Mouse (Mus musculus) 3T3-L1 (cell line): Measurements from ENCODE around the gene Cdhr3.

ENCODE experiments used
- DNase-seq: peaks from one replicate; pipeline ENCODE4 v3.0.0-alpha.2; 2015; ENCODE audit warnings: low read depth, low spot score

Gene Cdhr3

DNA sequence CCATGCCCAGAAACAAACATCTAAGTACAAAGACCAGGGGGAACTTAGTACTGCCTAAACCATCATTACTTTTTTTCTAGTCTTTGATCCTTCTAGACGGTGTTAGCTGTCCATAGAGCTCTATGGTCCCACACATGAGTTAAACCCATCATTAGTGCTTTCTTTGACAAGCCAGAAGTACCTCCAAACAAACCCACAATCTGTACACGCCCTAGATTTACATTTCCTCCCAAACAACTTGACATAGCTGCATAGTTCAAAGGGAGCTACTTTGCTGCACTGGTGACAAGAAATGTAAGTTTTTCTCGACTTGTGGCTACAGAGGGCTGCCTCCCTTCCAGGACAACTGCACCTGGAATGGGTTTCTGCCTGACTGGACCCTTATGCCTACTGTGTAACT lies 16.4 kb downstream of the Cdhr3 start:
- DNase-seq, result no peak

- DNase-seq, result no peak
These were observed 20.6 kb downstream of the Cdhr3 start for GRCm38 (mm10) chr12:33071901-33072672.

DNA sequence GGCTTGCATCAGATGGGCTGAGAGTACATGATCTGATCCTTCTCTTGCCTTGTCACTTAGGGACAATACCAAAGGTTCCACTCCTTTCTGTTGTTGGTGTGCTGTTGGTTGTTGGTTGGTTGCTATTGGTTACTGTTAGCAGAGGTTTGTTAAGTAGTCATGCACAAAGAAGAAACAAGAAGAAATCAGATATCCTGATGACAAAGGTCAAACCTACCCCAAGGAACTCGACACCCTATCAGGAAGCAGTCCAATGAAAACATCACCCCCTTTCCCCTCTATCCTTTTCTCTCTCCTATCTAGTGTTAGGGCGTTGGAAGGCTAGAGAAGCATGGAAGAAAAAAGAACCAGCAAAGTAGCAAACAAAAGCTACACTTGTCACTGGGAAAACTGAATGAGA lies 23.7 kb downstream of the Cdhr3 start:
- DNase-seq, result no peak

GRCm38 (mm10) chr12:33066355-33066754 lies 26.3 kb downstream of the Cdhr3 start:
- DNase-seq, result peak; percentile 13

- no peak for DNase-seq
These were observed 27.5 kb downstream of the Cdhr3 start for GRCm38 (mm10) chr12:33065162-33065561.

DNA sequence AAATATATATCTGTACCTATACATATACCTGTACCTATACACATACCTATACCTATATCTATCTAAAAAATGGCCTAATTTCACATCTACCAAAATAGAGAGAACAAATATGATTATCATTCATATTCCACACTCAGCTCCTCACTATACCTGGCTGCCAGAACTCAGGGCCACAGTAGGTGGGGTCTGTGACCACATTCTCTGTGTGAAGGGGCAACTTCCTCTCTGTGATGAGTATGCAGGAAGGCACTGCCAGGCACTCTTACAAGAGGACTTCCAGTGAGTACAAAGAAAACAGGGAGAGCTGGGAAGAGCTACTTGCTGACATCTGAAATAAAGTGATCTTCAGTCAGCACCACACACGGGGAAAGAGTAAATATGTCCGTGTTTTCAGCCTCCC lies 28.4 kb downstream of the Cdhr3 start:
- DNase-seq, result no peak

DNA sequence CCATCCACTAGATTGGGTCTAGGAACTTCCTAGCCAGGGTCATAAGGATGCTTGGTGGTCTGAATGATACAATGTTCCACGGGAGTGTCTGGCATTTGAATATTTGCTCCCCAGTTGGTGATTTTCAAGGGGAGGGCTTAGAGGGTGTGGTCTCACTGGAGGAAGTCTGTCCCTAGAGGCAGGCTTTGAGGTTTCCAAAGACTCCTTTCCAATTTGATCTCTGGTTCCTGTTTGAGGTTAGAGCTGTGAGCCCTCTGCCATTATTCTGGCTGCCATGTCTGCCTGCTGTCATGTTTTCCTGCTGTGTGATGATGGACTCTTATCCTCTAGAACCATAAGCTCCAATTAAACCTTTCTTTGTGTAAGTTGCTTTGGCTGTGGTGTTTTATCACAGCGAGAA lies 29.4 kb downstream of the Cdhr3 start:
- no peak for DNase-seq

GRCm38 (mm10) chr12:33062379-33062778 lies 30.3 kb downstream of the Cdhr3 start:
- DNase-seq, result peak; percentile 58

DNA sequence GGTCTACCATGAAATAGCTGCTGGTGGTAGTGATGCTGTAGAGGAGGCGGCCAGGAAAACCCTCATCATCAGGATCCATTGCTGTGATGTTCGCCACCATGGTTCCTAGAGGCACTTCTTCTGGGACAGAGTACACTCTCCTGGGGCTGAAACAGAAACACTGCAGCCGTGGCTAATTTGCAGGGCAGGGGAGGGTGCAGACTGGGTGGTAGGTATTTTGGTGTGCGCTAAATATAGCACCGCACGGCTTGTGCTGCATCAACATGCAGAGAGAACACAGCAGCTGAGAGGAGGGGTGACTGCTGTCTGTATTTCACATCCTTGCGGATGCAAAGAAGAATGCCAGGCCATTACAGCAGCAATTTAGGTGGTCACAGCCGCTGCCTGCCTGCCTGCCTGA lies 31.0 kb downstream of the Cdhr3 start:
- DNase-seq, result peak; percentile 44

GRCm38 (mm10) chr12:33057231-33058048 lies 35.2 kb downstream of the Cdhr3 start:
- DNase-seq, result peak; percentile 36

GRCm38 (mm10) chr12:33056574-33056973 lies 36.1 kb downstream of the Cdhr3 start:
- no peak for DNase-seq

DNA sequence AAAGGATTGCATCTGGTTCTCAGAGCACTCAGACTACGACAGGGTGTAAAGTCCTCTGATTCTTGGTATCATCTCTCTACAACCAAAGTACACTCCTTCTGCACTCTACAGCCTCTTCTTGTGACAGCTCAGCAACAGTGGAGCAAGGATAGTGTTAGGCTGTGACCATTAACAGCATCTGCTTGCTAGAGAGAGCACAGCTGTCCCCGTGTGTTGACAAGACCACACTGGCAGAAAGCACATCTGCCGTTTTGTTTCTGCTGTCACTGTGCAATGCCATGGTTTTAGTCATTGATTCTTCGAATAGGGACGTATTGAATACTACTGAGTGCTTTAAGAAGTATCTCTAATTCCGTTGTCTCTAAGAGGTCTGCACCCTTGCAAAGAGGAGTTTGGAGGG lies 36.6 kb downstream of the Cdhr3 start:
- no peak for DNase-seq

DNA sequence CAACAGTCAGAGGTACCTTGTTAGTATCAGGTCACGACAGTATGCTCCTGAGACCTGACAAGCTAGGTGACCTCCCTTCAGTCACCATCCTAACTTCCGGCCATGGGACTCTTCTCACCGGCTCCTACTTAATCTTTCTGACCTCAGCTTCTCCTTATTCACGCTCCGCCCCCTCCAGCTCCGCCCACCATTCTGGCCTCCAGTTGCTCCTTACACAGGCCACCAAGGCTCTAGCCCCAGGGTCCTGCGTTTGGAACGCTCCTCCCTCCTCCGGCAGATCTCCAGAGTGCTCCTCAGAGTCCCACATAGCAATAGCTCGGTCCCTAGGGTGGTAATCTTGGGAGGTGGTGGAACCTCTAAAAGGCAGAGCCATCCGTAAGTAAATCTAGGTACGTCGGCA lies 38.9 kb downstream of the Cdhr3 start:
- no peak for DNase-seq

DNA sequence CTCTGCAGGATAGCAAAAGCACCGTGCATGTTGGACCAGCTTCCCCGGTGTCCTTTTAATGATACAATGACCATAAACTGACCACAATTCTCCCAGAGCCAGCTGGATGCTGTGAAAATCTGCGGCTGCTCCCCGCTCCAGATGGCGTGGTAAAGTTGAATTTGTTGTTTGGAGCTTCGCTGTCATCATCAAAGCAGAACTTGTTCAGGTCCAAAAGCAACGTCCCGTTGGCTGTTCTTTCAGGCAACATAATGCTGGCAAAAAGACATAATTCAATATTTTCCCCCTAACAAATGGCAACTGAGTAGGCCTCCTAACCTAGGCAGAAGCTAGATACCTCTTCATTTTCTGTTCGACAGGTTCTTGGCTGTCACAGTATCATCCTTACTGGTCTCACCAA lies 39.4 kb downstream of the Cdhr3 start:
- DNase-seq, result no peak

DNA sequence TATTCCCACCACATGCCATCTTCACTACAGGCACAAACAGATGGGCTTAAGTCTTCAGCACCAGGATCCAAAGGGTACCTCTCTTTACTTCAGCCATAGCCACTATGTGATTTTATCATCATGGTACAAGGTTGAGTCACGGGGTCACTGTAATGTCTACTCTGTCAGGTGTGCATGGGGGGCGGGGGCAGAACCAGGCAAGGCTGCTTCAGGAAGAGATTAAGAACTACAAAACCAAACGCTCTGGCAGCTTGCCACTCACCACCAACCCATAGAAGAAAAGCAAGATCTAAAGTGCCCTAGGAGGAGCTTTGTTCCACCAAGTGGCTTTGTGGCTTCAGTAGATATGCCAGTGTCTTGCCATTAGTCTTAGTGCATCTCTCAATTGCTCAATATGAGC lies 44.3 kb downstream of the Cdhr3 start:
- no peak for DNase-seq

DNA sequence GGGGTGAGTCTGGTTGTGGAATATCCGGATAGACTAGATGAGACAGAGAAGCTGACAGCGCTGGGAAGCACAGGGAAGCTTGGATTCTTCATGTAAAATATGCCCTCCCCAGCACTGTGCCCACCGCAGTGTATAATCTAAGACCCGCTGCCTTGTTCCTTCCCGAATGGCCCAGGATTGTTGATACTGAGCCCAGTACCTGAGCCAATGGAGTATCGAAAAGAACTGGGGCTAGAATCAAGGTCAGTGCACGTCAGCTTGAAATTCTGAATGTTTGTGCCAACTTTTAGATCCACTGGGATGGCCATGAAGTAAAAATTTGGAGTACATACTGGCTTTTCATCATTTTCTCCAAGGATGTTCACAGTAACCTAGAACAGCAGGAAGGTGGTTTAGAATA lies 46.2 kb downstream of the Cdhr3 start:
- DNase-seq, result no peak

DNA sequence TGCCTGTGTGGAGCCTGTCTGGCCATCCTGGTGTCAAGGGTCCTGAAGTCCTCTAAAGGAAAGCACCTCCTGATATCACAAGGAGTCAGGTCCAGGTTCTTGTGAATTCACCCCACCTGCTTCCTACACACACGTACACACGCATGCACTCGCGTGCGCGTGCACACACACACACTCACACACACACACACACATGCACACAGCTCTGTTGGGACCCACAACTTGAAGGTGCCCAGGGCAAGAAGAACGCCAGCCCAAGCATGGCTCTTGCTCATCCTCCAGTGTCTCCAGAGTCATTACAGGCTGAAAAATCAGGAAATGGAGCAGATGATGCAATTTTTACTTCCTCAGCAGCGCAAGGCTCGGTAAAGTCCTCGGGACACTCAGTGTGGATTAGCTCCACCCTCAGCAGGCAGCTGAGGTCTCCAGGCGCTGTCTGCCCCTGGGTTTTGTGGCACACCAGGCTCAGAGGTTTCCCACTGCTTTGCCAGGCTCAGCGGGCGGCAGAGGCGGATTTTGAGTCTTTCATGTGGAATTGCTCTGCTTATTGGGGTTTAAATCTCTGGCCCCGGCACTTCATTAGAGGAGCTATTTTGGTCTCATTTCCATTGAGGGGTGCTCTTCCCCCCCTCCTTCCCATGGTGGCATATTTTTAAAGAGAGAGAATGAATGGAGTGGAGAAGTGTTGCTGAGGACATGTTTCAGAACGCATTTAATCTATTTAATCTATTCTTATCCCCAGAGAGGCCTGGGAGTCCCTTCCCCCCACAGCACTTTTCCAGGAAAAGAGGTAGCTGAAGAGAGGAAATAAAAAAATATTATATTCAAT lies 46.9 kb downstream of the Cdhr3 start:
- DNase-seq, result no peak

DNA sequence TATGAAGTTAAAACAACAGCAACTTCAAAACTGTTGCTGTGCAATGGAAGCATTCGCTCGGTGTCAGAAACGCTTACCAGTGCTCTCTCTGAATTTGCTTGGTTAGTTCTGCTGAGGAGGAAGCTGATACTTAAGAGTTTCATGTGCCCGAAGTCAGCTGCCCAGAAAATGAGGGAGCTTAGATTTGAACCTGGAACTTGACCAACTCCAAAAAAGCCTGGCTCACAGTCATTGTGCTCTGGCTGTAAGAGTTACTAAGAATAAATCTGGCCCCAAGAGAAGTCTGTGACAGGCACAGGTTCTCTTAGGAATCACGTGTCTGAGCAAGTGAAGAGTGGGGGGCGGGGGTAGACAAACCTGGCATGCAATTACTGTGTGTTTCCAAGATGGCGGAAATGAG lies 51.2 kb downstream of the Cdhr3 start:
- peak; percentile 34 for DNase-seq

GRCm38 (mm10) chr12:33040811-33041210 lies 51.9 kb downstream of the Cdhr3 start:
- DNase-seq, result peak; percentile 94

- DNase-seq, result no peak
These were observed 54.0 kb downstream of the Cdhr3 start for GRCm38 (mm10) chr12:33038676-33039075.

DNA sequence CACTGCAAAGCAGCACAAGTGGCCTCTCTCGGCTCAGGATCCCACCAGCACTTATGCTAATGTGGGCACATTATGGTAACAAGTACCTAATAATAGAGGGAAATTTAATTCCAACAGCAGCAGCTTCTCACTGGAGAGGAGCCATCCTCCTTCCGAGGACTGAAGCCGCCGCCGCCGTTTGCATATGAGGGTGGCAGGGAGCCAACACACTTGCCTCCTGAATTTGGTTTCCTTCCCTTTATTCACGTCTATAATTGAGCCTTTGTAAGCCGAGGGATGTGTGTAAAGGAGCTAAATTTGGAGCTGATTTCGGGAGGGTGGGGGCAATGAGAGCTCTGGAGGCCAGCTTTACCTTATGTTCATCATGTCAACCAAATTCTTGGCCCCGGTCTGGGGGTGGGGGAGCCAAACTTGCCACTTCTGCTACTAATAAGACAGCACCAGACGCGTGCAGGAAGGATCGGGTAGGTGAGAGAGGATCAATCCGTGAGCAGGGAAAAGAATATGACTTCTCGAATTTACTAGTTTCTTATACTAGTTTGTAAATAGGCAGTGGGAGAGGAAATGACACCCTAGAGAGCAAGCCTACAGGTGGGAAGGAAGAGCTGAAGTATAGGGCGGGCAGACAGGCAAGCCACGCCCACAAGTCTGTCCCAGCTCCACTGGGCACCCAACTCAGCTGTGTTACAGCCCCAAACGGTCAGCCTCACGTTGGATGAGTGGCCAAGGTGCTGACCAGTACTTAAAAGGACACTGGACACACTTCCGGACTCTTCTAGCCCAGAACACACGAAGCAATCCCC lies 56.8 kb downstream of the Cdhr3 start:
- DNase-seq, result no peak
